Mouse (Mus musculus) ovary, adult 10 weeks (tissue): ENCODE results near the gene Synrg. TPM values are rescaled to one million over a fixed set of nuclear protein-coding genes. Genes with fewer than 3 reads are reported as not detected.

ENCODE experiments used
- polyA plus RNA-seq: library from polyadenylated mRNA; stranded (reverse); fragments of 350-450 nt; fragmentation: Illumina TruSeq; extraction: RNeasy Lipid Tissue Mini Kit (QIAGEN cat#74804); gene quantifications from one replicate; pipeline ENCODE4 v1.2.3, GENCODE M21; 2014

Gene Synrg
- 28.2 TPM for polyA plus RNA-seq

DNA sequence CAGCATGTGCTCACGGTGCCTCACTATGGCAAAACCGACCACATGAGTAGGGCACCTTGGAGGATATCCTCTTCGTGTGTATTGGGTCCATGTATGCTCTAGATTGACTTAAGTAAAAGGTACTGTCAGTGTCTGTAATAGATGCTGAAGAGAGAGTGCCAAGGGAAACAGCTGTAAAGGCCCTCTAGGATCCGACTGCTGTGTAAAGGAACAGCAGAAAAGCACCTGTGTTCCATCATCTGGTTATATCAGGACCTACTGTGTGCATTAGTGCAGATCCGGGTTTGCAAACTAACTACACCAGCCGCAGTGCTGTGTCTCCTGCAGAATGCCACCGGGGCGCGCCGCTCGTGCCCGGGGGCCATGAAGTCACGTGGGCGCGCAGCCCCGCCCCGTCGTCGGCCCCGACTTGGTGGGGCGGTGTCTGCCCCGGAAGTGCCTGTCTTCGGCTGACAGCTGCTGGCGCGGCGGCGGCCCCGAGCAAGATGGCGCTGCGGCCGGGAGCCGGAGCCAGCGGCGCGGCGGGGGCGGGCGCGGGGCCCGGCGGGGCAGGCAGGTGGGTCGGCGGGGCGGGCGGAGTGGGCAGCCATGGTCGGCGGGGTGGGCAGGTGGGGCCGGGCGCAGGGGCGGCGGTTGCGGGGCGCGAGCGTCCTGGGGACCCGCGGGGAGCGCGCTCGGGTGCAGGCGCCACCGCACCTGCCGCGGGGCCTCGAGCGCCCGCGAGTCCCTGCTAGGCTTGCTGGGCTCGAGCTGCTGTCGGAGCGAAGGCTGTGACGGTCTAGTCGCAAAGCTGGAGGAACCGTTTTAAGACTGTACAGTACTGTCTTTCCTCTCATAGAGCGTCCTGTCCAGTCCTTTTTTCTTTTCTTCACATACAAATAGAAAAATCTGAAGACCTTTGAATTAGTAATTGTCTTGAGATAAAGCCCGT, at the start of gene Synrg:
Synrg (plus strand) TSS at position 438 of the 931 bp plus-strand sequence.

GRCm38 (mm10) chr11:83941950-83942840, 22.0 kb upstream of the Synrg start, which contains the start of gene Ddx52:
Ddx52 (plus strand) TSS chr11:83942062.

GRCm38 (mm10) chr11:84069034-84069370, 104.8 kb downstream of the Synrg start, which contains the start of gene Dusp14:
Dusp14 (minus strand) TSS chr11:84069261.

Other genes with a start within 250 kb of the Synrg start
- not detected for gene Wfdc21, start 217.5 kb upstream of the Synrg start, polyA plus RNA-seq
- gene Heatr6, start 210.7 kb upstream of the Synrg start, polyA plus RNA-seq: 4.9 TPM
- gene Hnf1b, start 114.4 kb upstream of the Synrg start, polyA plus RNA-seq: 0.86 TPM
- 84.0 TPM for gene Ddx52, start 22.4 kb upstream of the Synrg start, polyA plus RNA-seq
- 5.5 TPM for gene Dusp14, start 104.8 kb downstream of the Synrg start, polyA plus RNA-seq
- 26.6 TPM for gene Tada2a, start 165.2 kb downstream of the Synrg start, polyA plus RNA-seq
- gene Acaca, start 165.2 kb downstream of the Synrg start, polyA plus RNA-seq: 46.3 TPM
- gene Gm11437, start 203.0 kb downstream of the Synrg start, polyA plus RNA-seq: not detected